Mouse (Mus musculus) cerebellum, adult 18-20 months (tissue): ENCODE results near the gene Slamf9.

ENCODE experiments used
- DNase-seq, 2 experiments: peaks; one replicate each; pipeline ENCODE4 v3.0.0; 2021

Gene Slamf9

GRCm38 (mm10) chr1:172462534-172462933, 12.6 kb upstream of the Slamf9 start:
- no peak for DNase-seq

GRCm38 (mm10) chr1:172463387-172464333, 11.5 kb upstream of the Slamf9 start:
- no peak for DNase-seq

GRCm38 (mm10) chr1:172468301-172468877, 6.8 kb upstream of the Slamf9 start:
- no peak for DNase-seq

- DNase-seq = no peak
Observed at GRCm38 (mm10) chr1:172469373-172469772, 5.8 kb upstream of the Slamf9 start.

GRCm38 (mm10) chr1:172469810-172470448, 5.2 kb upstream of the Slamf9 start:
- DNase-seq = no peak

- no peak for DNase-seq
Observed at GRCm38 (mm10) chr1:172472909-172473308, 2.2 kb upstream of the Slamf9 start.

GRCm38 (mm10) chr1:172474196-172474595, 962 bp upstream of the Slamf9 start:
- DNase-seq = no peak

GRCm38 (mm10) chr1:172478020-172478419, 2.9 kb downstream of the Slamf9 start:
- no peak for DNase-seq

- DNase-seq = no peak
Observed at GRCm38 (mm10) chr1:172480376-172480775, 5.2 kb downstream of the Slamf9 start.

- DNase-seq = no peak
Observed at GRCm38 (mm10) chr1:172481111-172481510, 6.0 kb downstream of the Slamf9 start.

- DNase-seq = peak; percentile 75 to 77
Observed at GRCm38 (mm10) chr1:172481540-172482280, 6.6 kb downstream of the Slamf9 start, which contains the start of gene Igsf9. Igsf9 (plus strand) TSS chr1:172481788.

- DNase-seq = no peak
Observed at GRCm38 (mm10) chr1:172482518-172483360, 7.6 kb downstream of the Slamf9 start.

- no peak for DNase-seq
Observed at GRCm38 (mm10) chr1:172483361-172483660, 8.2 kb downstream of the Slamf9 start.

- no peak for DNase-seq
Observed at GRCm38 (mm10) chr1:172484236-172484635, 9.1 kb downstream of the Slamf9 start.

- no peak for DNase-seq
Observed at GRCm38 (mm10) chr1:172484671-172485070, 9.5 kb downstream of the Slamf9 start.

GRCm38 (mm10) chr1:172485821-172486220, 10.7 kb downstream of the Slamf9 start:
- DNase-seq = no peak

GRCm38 (mm10) chr1:172486236-172486635, 11.1 kb downstream of the Slamf9 start:
- no peak for DNase-seq

- DNase-seq = no peak
Observed at GRCm38 (mm10) chr1:172486651-172487050, 11.5 kb downstream of the Slamf9 start.

GRCm38 (mm10) chr1:172487859-172488258, 12.7 kb downstream of the Slamf9 start:
- no peak for DNase-seq

GRCm38 (mm10) chr1:172488831-172489230, 13.7 kb downstream of the Slamf9 start:
- DNase-seq = no peak

- DNase-seq = no peak
Observed at GRCm38 (mm10) chr1:172489585-172490250, 14.6 kb downstream of the Slamf9 start.

- peak; percentile 82 to 89 for DNase-seq
Observed at GRCm38 (mm10) chr1:172490261-172490661, 15.1 kb downstream of the Slamf9 start.
